Mouse (Mus musculus) thymus, adult 18-20 months (tissue): ENCODE measurements around the gene Pla2r1.

Experiments used
- DNase-seq, 2 experiments: peaks; one replicate each; pipeline ENCODE4 v3.0.0; 2022; ENCODE audit warnings: mixed read lengths in 2 of 2

Gene Pla2r1

GRCm38 (mm10) chr2:60500583-60501116, 52.5 kb downstream of the Pla2r1 start:
- DNase-seq = no peak

GRCm38 (mm10) chr2:60479906-60480305, 73.2 kb downstream of the Pla2r1 start:
- DNase-seq = no peak

- DNase-seq = no peak
These were observed 74.3 kb downstream of the Pla2r1 start for GRCm38 (mm10) chr2:60478778-60479177.

- DNase-seq = no peak
These were observed 84.0 kb downstream of the Pla2r1 start for GRCm38 (mm10) chr2:60468901-60469770.

GRCm38 (mm10) chr2:60452376-60452775, 100.7 kb downstream of the Pla2r1 start:
- DNase-seq = no peak

GRCm38 (mm10) chr2:60451119-60451773, 101.9 kb downstream of the Pla2r1 start:
- no peak for DNase-seq

GRCm38 (mm10) chr2:60449732-60450131, 103.4 kb downstream of the Pla2r1 start:
- DNase-seq = no peak

- no peak for DNase-seq
These were observed 108.2 kb downstream of the Pla2r1 start for GRCm38 (mm10) chr2:60444711-60445509.

- no peak for DNase-seq
These were observed 109.8 kb downstream of the Pla2r1 start for GRCm38 (mm10) chr2:60443279-60443678.

GRCm38 (mm10) chr2:60441875-60442274, 111.2 kb downstream of the Pla2r1 start:
- no peak for DNase-seq

- DNase-seq = no peak
These were observed 116.3 kb downstream of the Pla2r1 start for GRCm38 (mm10) chr2:60436802-60437201.

- DNase-seq = no peak
These were observed 122.6 kb downstream of the Pla2r1 start for GRCm38 (mm10) chr2:60430315-60431021.

GRCm38 (mm10) chr2:60418075-60418474, 135.0 kb downstream of the Pla2r1 start:
- DNase-seq = peak; percentile 30 to 59

- DNase-seq = no peak
These were observed 138.8 kb downstream of the Pla2r1 start for GRCm38 (mm10) chr2:60414334-60414733.

- DNase-seq = no peak
These were observed 140.0 kb downstream of the Pla2r1 start for GRCm38 (mm10) chr2:60413006-60413650.

GRCm38 (mm10) chr2:60411181-60411580, 141.9 kb downstream of the Pla2r1 start:
- no peak for DNase-seq

GRCm38 (mm10) chr2:60409989-60410763, 142.9 kb downstream of the Pla2r1 start:
- DNase-seq = no peak

GRCm38 (mm10) chr2:60409194-60409593, 143.9 kb downstream of the Pla2r1 start:
- no peak for DNase-seq

GRCm38 (mm10) chr2:60407387-60407786, 145.7 kb downstream of the Pla2r1 start:
- DNase-seq = no peak

- no peak for DNase-seq
These were observed 147.7 kb downstream of the Pla2r1 start for GRCm38 (mm10) chr2:60405431-60405830.

GRCm38 (mm10) chr2:60404763-60405162, 148.3 kb downstream of the Pla2r1 start:
- no peak for DNase-seq
